Mouse (Mus musculus): ENCODE results near the gene Creb3l2.

DNA sequence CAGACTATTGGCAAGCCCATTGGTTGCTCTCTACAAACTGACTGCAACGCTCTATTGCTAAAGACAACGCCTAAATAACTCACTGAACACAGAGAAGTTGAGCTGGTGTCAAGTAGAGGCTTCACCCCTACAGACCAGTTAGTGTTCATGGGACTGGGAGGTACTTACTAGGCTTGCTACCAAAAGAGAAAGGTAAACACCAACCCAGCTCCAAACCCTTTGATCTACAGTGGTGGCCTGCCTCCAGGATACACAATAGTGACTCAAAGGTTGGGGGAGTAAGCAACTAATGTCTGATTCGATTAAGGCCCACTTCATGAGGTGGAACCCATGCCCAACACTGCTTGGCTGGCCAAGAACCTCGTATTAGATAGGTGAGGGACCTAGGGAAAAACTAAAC lies 11.1 kb upstream of the Creb3l2 start:
- TF ChIP-seq GATA1 (IDR thresholded peaks at IDR 0.05; ENCODE audit: low read length) = no peak
- TF ChIP-seq TAL1 (IDR thresholded peaks at IDR 0.05; ENCODE audit: low read length) = no peak
